ENCODE assay signal across 7 mouse cellular contexts in genomic region chr13:55444937-55445315, GRCm38 (mm10). TPM values are rescaled to one million over a fixed set of nuclear protein-coding genes. Genes with fewer than 3 reads are reported as not detected.
DNase-seq lines count a peak whose midpoint lies in the region; ATAC-seq lines count a peak whose summit lies in the region.

Gene Grk6, plus strand, starts transcription at chr13:55445072.

- H3K27me3 ChIP-seq in intestine, embryonic 16.5 days (replicated peaks; ENCODE audit: control insufficient read depth, insufficient read depth, low read length): no peaks in the 10 kb centered on the region
- no peaks in the 10 kb centered on the region for H3K27me3 ChIP-seq in midbrain, embryonic 11.5 days (ENCODE audit: control insufficient read depth, insufficient read depth, low read length)

- H3K9ac ChIP-seq in intestine, embryonic 16.5 days (ENCODE audit: low read depth, low read length): peak within 1 kb of the TSS; percentile 94
- H3K9ac ChIP-seq in midbrain, embryonic 11.5 days (ENCODE audit: low read length): peak within 1 kb of the TSS; percentile 94

- peak; percentile 96 for ATAC-seq in intestine, embryonic 16.5 days
- peak; percentile 97 for ATAC-seq in midbrain, embryonic 11.5 days (ENCODE audit: low FRiP score)

- H3K4me1 ChIP-seq in intestine, embryonic 16.5 days (ENCODE audit: control insufficient read depth, insufficient read depth, low read length): peaks cover 19% of the 10 kb centered on the region
- H3K4me1 ChIP-seq in midbrain, embryonic 11.5 days (ENCODE audit: control insufficient read depth, insufficient read depth, low read length): peaks cover 18% of the 10 kb centered on the region

- H3K4me2 ChIP-seq in intestine, embryonic 16.5 days (ENCODE audit: low read depth, low read length): peak within 1 kb of the TSS; percentile 74
- H3K4me2 ChIP-seq in midbrain, embryonic 11.5 days: peak within 1 kb of the TSS; percentile 84

- intact Hi-C loops in left cerebral cortex, postnatal 36 days (cut with DNase I): loop anchor here (2.0 kb wide), 1 partner anchor 26 kb away; no protein-coding TSS in a partner anchor

- H3K36me3 ChIP-seq in intestine, embryonic 16.5 days (ENCODE audit: control insufficient read depth, insufficient read depth, low read length): no peaks in the 10 kb centered on the region; the same call in 1 of the 2 replicates
- no peaks in the 10 kb centered on the region for H3K36me3 ChIP-seq in midbrain, embryonic 11.5 days (ENCODE audit: control insufficient read depth, insufficient read depth, low read length)

- H3K9me3 ChIP-seq in intestine, embryonic 16.5 days (ENCODE audit: control insufficient read depth, low read length): no peaks in the 10 kb centered on the region
- H3K9me3 ChIP-seq in midbrain, embryonic 11.5 days (ENCODE audit: control insufficient read depth, low read length): no peaks in the 10 kb centered on the region

- under 1% methylated on average over 35 of the region's 35 CpGs for WGBS in intestine, embryonic 16.5 days
- under 1% methylated on average over 34 of the region's 35 CpGs for WGBS in midbrain, embryonic 11.5 days

- DNase-seq in adrenal gland, adult 8-10 months: peak; percentile 100
- peak; percentile 98 for DNase-seq in embryo, embryonic 9.5 days (ENCODE audit: extremely low spot score)
- DNase-seq in gastrocnemius, postnatal 4 days (ENCODE audit: low spot score in 2 of 2): peak; percentile 98 to 100
- peak; percentile 99 to 100 for DNase-seq in left cerebral cortex, postnatal 36 days (ENCODE audit: low spot score in 2 of 2)
- peak; percentile 100 for DNase-seq in midbrain, embryonic 11.5 days (ENCODE audit: low spot score, missing footprints)
- DNase-seq in skeletal muscle tissue, adult 2 months (ENCODE audit: low read depth, low spot score): peak; percentile 99

- peak within 1 kb of the TSS; percentile 79 for H3K4me3 ChIP-seq in intestine, embryonic 16.5 days (ENCODE audit: low read length)
- peak within 1 kb of the TSS; percentile 73 for H3K4me3 ChIP-seq in midbrain, embryonic 11.5 days (ENCODE audit: low read depth, low read length)

- peak within 1 kb of the TSS; percentile 98 for H3K27ac ChIP-seq in intestine, embryonic 16.5 days (ENCODE audit: low read length)
- H3K27ac ChIP-seq in midbrain, embryonic 11.5 days (ENCODE audit: low read depth, low read length): peak within 1 kb of the TSS; percentile 83

RNA-seq across cellular contexts. Expression of gene Grk6, which starts in this region (rescaled TPM):
- 10 to 100 TPM; 36.0 to 55.3 (median 48.6) TPM for total RNA-seq in adrenal gland, adult 8-10 months (2022)
- total RNA-seq in gastrocnemius, postnatal 4 days (2021): 10 to 100 TPM; 32.9 TPM
- 13.6 and 16.2 TPM in 2 replicates for polyA plus RNA-seq in intestine, embryonic 16.5 days (2015; fragmentation: Nextera tagmentation; extraction: Ambion mirVana)
- 10 to 100 TPM; 63.4 to 65.2 TPM for total RNA-seq in left cerebral cortex, postnatal 36 days (2021)
- 42.0 and 52.3 TPM in 2 replicates for polyA plus RNA-seq in midbrain, embryonic 11.5 days (2014; fragmentation: Nextera tagmentation; extraction: Ambion mirVana)

Comparison
In these comparisons a context has a peak if more than half of its experiments do, and no peak if none do; other contexts are left out.
1. Peak in every context shown above with its lines: DNase-seq, ATAC-seq, H3K4me3 ChIP-seq and H3K27ac ChIP-seq.